Mouse (Mus musculus) hindbrain, embryonic 12.5 days (tissue): ENCODE results near the gene Bglap2. TPM values are rescaled to one million over a fixed set of nuclear protein-coding genes. Genes with fewer than 3 reads are reported as not detected.
"Not testable (repeated sequence)": the region's sequence is repeated elsewhere in the genome, so short reads cannot be mapped to it uniquely, and the experiment has no call there.

Experiments used
- ATAC-seq: fragments of 200-750 bp; cut with Nextera tagmentation; 2 replicates; pipeline ENCODE4 v1.8.0; 2017; ENCODE audit warnings: moderate TSS enrichment; ENCODE audit not compliant: low FRiP score
- H3K27ac ChIP-seq: fragments of 300-500 bp; sonication (generic); 2 replicates; pipeline ENCODE4 v1.5.1; 2016; ENCODE audit warnings: mild to moderate bottlenecking
- H3K27me3 ChIP-seq: fragments of 300-500 bp; sonication (generic); 2 replicates; pipeline ENCODE4 v1.6.1; 2016; ENCODE audit warnings: mild to moderate bottlenecking
- H3K36me3 ChIP-seq: fragments of 300-500 bp; sonication (generic); 2 replicates; pipeline ENCODE4 v1.6.1; 2016; ENCODE audit warnings: mild to moderate bottlenecking
- H3K4me1 ChIP-seq: fragments of 300-500 bp; sonication (generic); 2 replicates; pipeline ENCODE4 v1.6.1; 2016
- H3K4me2 ChIP-seq: fragments of 300-500 bp; sonication (generic); replicated peaks from 2 replicates; pipeline ENCODE4 v1.6.1; 2016; ENCODE audit warnings: mild to moderate bottlenecking
- H3K4me3 ChIP-seq: fragments of 300-500 bp; sonication (generic); 2 replicates; pipeline ENCODE4 v1.5.1; 2016; ENCODE audit warnings: mild to moderate bottlenecking
- H3K9ac ChIP-seq: fragments of 300-500 bp; sonication (generic); 2 replicates; pipeline ENCODE4 v1.6.1; 2016; ENCODE audit warnings: mild to moderate bottlenecking, moderate library complexity
- H3K9me3 ChIP-seq: fragments of 300-500 bp; sonication (generic); replicated peaks from 2 replicates; pipeline ENCODE4 v1.6.1; 2016; ENCODE audit warnings: mild to moderate bottlenecking
- WGBS: fragments of 180-500 bp; shearing (Covaris S2); methylation state at CpG from one replicate; pipeline ENCODE4 v1.1.7; 2016; 5-methylcytosine and 5-hydroxymethylcytosine counted together
- polyA plus RNA-seq: library from polyadenylated mRNA; unstranded; fragments of >200 nt; fragmentation: Nextera tagmentation; extraction: Ambion mirVana; gene quantifications from 2 replicates; pipeline ENCODE4 v1.2.1, GENCODE M21; 2016

Gene Bglap2
- polyA plus RNA-seq, 1 experiment from 2014 or later: not detected

DNA sequence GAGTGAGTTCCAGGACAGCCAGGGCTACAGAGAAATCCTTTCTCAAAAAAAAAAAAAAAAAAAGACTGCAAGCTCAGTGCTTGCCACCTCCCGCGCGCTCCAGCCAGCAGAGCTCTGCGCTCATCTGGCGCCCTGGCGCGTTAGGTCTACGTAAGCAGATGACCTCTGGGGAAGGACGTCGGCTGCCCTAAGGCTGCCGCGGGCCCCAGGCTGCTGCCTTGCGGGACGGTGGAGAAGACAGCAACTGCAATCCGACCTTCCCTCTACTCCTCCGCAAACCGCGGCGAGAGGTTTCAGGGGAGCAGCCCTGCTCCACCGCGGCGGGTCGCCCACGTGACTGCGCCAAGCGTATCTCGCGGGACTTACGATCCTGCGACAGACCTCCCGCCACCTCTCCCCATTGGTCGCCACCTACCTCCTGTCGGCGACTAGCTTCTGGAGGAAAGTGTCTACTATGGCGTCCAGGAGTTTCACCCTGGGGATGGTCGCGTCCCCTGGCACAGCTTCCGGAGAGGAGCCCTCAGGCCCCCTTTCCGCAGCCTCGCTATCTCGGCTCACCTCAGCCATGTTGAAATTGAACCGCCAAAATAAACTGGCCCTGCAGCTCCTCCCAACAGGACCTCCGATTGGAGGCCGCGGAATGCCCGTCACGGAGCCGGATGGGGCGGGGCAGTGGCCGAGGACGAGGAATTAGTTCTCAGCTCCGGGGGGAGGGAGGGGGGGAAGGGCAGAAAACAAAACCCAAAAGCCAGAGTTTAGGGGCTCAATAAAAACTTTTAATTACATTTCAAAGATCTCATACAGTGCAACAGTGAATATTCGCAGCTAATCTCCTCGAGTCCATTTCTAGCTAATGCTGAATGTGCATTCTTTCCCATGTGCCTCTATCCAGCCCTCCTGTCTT is 31.5 kb upstream of the Bglap2 start, which contains the start of gene Pmf1:
Pmf1 (minus strand) TSS at position 591 of the 904 bp plus-strand sequence.
- ATAC-seq: peak; percentile 91
- H3K27ac ChIP-seq: peak within 1 kb of the TSS; percentile 85
- H3K4me2 ChIP-seq: peak within 1 kb of the TSS; percentile 72
- H3K9me3 ChIP-seq: no peaks in the 10 kb centered on the region
- peak within 1 kb of the TSS; percentile 86 for H3K9ac ChIP-seq
- peaks cover 22% of the 10 kb centered on the region for H3K4me1 ChIP-seq
- peak within 1 kb of the TSS; percentile 75 for H3K4me3 ChIP-seq
- under 1% methylated on average over 54 of the region's 54 CpGs for WGBS
- peaks cover 25% of the 10 kb centered on the region for H3K36me3 ChIP-seq
- no peaks in the 10 kb centered on the region for H3K27me3 ChIP-seq

DNA sequence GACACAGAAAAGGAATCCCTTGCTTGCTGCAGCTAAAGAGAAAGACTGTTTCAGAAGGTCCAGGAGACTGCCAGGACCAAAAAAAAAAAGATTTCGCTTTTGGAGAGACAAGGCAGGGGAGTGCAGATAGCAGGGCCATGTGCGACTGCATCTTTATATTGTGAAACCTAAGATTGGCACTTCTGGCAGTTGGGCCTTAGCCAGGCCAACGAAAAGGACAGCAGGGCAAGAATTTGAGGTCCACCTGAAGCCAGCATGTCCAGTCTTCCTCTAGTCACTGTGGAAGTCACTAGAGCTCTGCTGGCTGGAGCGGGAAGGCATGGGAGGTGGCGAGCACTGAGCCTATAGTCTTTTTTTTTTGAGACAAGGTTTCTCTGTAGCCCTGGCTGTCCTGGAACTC is 30.5 kb upstream of the Bglap2 start:
- peaks cover 24% of the 10 kb centered on the region for H3K36me3 ChIP-seq
- peak overlapping the region; percentile 86 for H3K9ac ChIP-seq
- no peaks in the 10 kb centered on the region for H3K27me3 ChIP-seq
- ATAC-seq: no peak
- H3K4me3 ChIP-seq: peak overlapping the region; percentile 75
- H3K4me2 ChIP-seq: peak overlapping the region; percentile 72
- peaks cover 22% of the 10 kb centered on the region for H3K4me1 ChIP-seq
- no peaks in the 10 kb centered on the region for H3K9me3 ChIP-seq
- 61% methylated on average over 5 of the region's 5 CpGs for WGBS
- H3K27ac ChIP-seq: no peak overlapping the region

- H3K9me3 ChIP-seq: no peaks in the 10 kb centered on the region
- ATAC-seq: no peak
- no peak overlapping the region for H3K4me2 ChIP-seq
- no peak overlapping the region for H3K4me3 ChIP-seq
- H3K27me3 ChIP-seq: no peaks in the 10 kb centered on the region
- H3K27ac ChIP-seq: no peak overlapping the region; the same call in 1 of the 2 replicates
- no peak overlapping the region for H3K9ac ChIP-seq
- 50% methylated on average over 7 of the region's 7 CpGs for WGBS
- peaks cover 22% of the 10 kb centered on the region for H3K4me1 ChIP-seq
- H3K36me3 ChIP-seq: peaks cover 10% of the 10 kb centered on the region; the same call in 1 of the 2 replicates
Observed at GRCm38 (mm10) chr3:88407529-88407928, 29.0 kb upstream of the Bglap2 start.

DNA sequence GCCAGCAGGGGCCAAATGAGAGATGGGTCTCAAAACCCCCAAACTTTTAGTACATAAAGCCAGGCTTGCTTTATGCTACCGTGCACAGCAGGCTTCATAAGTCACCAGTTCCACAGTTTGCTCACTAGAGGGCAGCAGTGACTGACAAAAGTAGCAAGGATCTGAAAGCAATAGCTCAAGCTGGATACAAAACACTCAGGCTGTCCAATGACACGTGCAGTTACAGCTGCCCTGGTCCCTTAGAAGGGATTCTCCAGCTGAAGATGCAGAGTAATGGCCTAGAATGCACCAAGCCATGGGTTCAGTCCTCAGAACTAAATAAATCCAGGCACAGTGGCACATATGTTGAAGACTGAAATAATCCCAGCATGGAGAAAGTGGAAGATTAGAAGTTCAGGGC is 28.6 kb upstream of the Bglap2 start:
- Histone ChIP-seq H3K4me1 (peaks cover 22% of the 10 kb centered on the region), H3K27ac (no peak overlapping the region; the same call in 1 of the 2 replicates), H3K36me3 (peaks cover 6% of the 10 kb centered on the region; the same call in 1 of the 2 replicates), H3K9ac (no peak overlapping the region), H3K4me3 (no peak overlapping the region), H3K9me3 (no peaks in the 10 kb centered on the region), H3K4me2 (no peak overlapping the region), H3K27me3 (no peaks in the 10 kb centered on the region)
- peak; percentile 17; the same call in 1 of the 2 replicates for ATAC-seq
- WGBS: 2% methylated on average over 2 of the region's 2 CpGs

GRCm38 (mm10) chr3:88403522-88404230 is 25.2 kb upstream of the Bglap2 start:
- H3K27ac ChIP-seq: no peak overlapping the region
- H3K4me1 ChIP-seq: peaks cover 6% of the 10 kb centered on the region
- H3K4me2 ChIP-seq: no peak overlapping the region
- WGBS: 95% methylated on average over 10 of the region's 10 CpGs
- no peaks in the 10 kb centered on the region for H3K36me3 ChIP-seq
- H3K4me3 ChIP-seq: no peak overlapping the region
- no peak for ATAC-seq
- no peaks in the 10 kb centered on the region for H3K27me3 ChIP-seq
- no peak overlapping the region for H3K9ac ChIP-seq
- H3K9me3 ChIP-seq: no peaks in the 10 kb centered on the region

- no peaks in the 10 kb centered on the region for H3K4me1 ChIP-seq
- H3K4me2 ChIP-seq: no peak overlapping the region
- H3K27ac ChIP-seq: no peak overlapping the region
- no peak overlapping the region for H3K4me3 ChIP-seq
- no peaks in the 10 kb centered on the region for H3K27me3 ChIP-seq
- 74% methylated on average over 2 of the region's 2 CpGs for WGBS
- H3K36me3 ChIP-seq: peaks cover 14% of the 10 kb centered on the region
- H3K9ac ChIP-seq: no peak overlapping the region
- ATAC-seq: no peak
- no peaks in the 10 kb centered on the region for H3K9me3 ChIP-seq
Observed at GRCm38 (mm10) chr3:88398666-88399065, 20.2 kb upstream of the Bglap2 start.

GRCm38 (mm10) chr3:88395742-88396141 is 17.2 kb upstream of the Bglap2 start:
- no peak for ATAC-seq
- Histone ChIP-seq H3K4me3 (no peak overlapping the region), H3K9me3 (no peaks in the 10 kb centered on the region), H3K36me3 (peaks cover 14% of the 10 kb centered on the region), H3K27ac (no peak overlapping the region), H3K9ac (no peak overlapping the region), H3K4me1 (no peaks in the 10 kb centered on the region), H3K4me2 (no peak overlapping the region), H3K27me3 (no peaks in the 10 kb centered on the region)
- 91% methylated on average over 8 of the region's 8 CpGs for WGBS

GRCm38 (mm10) chr3:88395288-88395687 is 16.8 kb upstream of the Bglap2 start:
- Histone ChIP-seq H3K9me3 (no peaks in the 10 kb centered on the region), H3K36me3 (peaks cover 15% of the 10 kb centered on the region), H3K9ac (no peak overlapping the region), H3K4me3 (no peak overlapping the region), H3K27ac (no peak overlapping the region), H3K4me1 (no peaks in the 10 kb centered on the region), H3K27me3 (no peaks in the 10 kb centered on the region), H3K4me2 (no peak overlapping the region)
- no peak for ATAC-seq
- 93% methylated on average over 6 of the region's 6 CpGs for WGBS

- Histone ChIP-seq H3K9me3 (no peaks in the 10 kb centered on the region), H3K27me3 (no peaks in the 10 kb centered on the region), H3K27ac (no peak overlapping the region), H3K4me3 (no peak overlapping the region), H3K9ac (no peak overlapping the region), H3K4me2 (no peak overlapping the region), H3K36me3 (peaks cover 18% of the 10 kb centered on the region), H3K4me1 (no peaks in the 10 kb centered on the region)
- ATAC-seq: no peak
- WGBS: 88% methylated on average over 9 of the region's 9 CpGs
Observed at GRCm38 (mm10) chr3:88393776-88394375, 15.4 kb upstream of the Bglap2 start.

GRCm38 (mm10) chr3:88384364-88384763 is 5.9 kb upstream of the Bglap2 start, which contains the start of gene Bglap:
Gene Bglap (minus strand): TSS chr3:88384464.
- Histone ChIP-seq H3K36me3 (no peaks in the 10 kb centered on the region), H3K9me3 (no peaks in the 10 kb centered on the region), H3K4me3 (no peak within 1 kb of the TSS), H3K4me2 (no peak within 1 kb of the TSS), H3K27me3 (no peaks in the 10 kb centered on the region), H3K9ac (no peak within 1 kb of the TSS), H3K4me1 (0 out of 2 replicates have a peak, but pooled peaks cover 4% of the 10 kb centered on the region), H3K27ac (no peak within 1 kb of the TSS)
- 76% methylated on average over 5 of the region's 5 CpGs for WGBS
- no peak for ATAC-seq

DNA sequence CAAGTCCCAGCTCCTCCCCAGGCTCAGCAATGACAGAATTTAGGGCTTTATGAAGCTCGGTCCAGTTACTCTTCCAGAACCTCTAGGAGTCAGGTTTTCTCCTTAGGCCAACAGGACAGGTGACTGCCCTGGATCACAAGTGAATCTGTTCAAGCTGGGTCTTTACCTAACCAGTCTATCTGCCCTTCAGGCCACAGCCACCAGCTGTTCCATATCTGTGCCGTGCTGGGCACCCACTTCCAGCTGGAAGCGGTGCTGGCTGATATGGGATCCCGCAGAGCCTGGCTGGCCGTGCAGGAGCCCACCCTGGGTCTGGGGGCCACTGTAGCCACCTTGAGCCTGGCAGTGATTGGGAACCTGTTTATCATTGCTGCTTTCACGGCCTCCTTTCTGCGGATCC is 3.9 kb upstream of the Bglap2 start:
- 20% methylated on average over 1 of the region's 7 CpGs for WGBS
- H3K4me3 ChIP-seq, H3K27me3 ChIP-seq, H3K9ac ChIP-seq, H3K4me1 ChIP-seq, H3K27ac ChIP-seq, H3K36me3 ChIP-seq, H3K9me3 ChIP-seq: not testable (repeated sequence)
- peak overlapping the region; percentile 47; the same call in 1 of the 2 replicates for H3K4me2 ChIP-seq
- ATAC-seq: peak; percentile 55
